Mouse (Mus musculus): ENCODE data around the gene Pdia3.
"Not testable (repeated sequence)": the region's sequence is repeated elsewhere in the genome, so short reads cannot be mapped to it uniquely, and the experiment has no call there.

Gene Pdia3

GRCm38 (mm10) chr2:121480498-121480897, 66.9 kb downstream of the Pdia3 start:
- no peak for DNase-seq

- DNase-seq = not testable (repeated sequence)
Observed at GRCm38 (mm10) chr2:121480916-121481315, 67.3 kb downstream of the Pdia3 start.

GRCm38 (mm10) chr2:121483576-121483975, 70.0 kb downstream of the Pdia3 start:
- DNase-seq = no peak

- not testable (repeated sequence) for DNase-seq
Observed at GRCm38 (mm10) chr2:121484403-121484802, 70.8 kb downstream of the Pdia3 start.

Measured in cerebellum, adult 8-10 months (tissue).